Mouse (Mus musculus): ENCODE data around the gene Itga11. TPM values are rescaled to one million over a fixed set of nuclear protein-coding genes. Genes with fewer than 3 reads are reported as not detected.
"Not testable (repeated sequence)": the region's sequence is repeated elsewhere in the genome, so short reads cannot be mapped to it uniquely, and the experiment has no call there.

Itga11 gene
- polyA plus RNA-seq, 1 experiment from 2014 or later = 0.05 TPM

- no peak for DNase-seq
Measured at GRCm38 (mm10) chr9:62816323-62817098, 138.9 kb downstream of the Itga11 start.

DNA sequence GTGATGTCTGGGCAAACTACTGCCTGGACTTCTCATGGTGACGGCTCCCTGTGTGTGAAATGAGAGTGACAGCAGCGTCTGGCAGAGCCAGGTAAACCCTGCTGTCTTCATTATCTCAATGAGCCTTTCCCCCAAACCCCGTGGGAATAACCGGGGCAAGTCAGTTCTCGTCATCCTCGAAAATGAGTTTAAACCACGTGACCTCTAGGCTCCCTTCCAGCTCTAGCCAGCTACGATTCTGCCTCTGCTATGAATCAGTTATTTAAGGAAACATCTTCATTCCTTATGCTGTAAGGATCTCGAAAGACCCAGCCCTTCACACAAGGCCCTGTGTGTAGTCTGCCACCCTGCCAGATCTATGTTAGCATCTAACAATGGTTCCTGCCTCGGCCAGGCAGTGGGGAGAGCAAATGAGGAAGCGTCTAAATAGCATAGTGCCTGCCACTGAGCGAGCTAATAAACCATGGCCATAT is 139.5 kb downstream of the Itga11 start:
- WGBS (ENCODE audit: insufficient replicate concordance) = 53% methylated on average over 12 of the region's 12 CpGs
- H3K27me3 ChIP-seq (ENCODE audit: insufficient read depth, low read length) = no peaks in the 10 kb centered on the region
- no peaks in the 10 kb centered on the region for H3K9me3 ChIP-seq (ENCODE audit: low read length)
- ATAC-seq (no peak), DNase-seq (no peak)
- H3K4me3 ChIP-seq (ENCODE audit: low read depth, low read length) = no peak overlapping the region
- peaks cover 18% of the 10 kb centered on the region for H3K4me1 ChIP-seq (ENCODE audit: insufficient read depth)
- TF ChIP-seq EP300 (IDR thresholded peaks at IDR 0.05; ENCODE audit: low read depth) = no peak
- no peak for TF ChIP-seq CTCF (IDR thresholded peaks at IDR 0.05; ENCODE audit: low read depth)
- no peak overlapping the region for H3K4me2 ChIP-seq (ENCODE audit: low read depth, low read length)
- no peaks in the 10 kb centered on the region for H3K36me3 ChIP-seq (replicated peaks; ENCODE audit: insufficient read depth, low read length)
- no peak overlapping the region for H3K27ac ChIP-seq (ENCODE audit: low read depth)
- H3K9ac ChIP-seq (replicated peaks) = no peak overlapping the region

More at GRCm38 (mm10) chr9:62816323-62817098, 138.9 kb downstream of the Itga11 start:
- H3K27ac ChIP-seq (ENCODE audit: low read depth) = no peak overlapping the region
- no peak overlapping the region for H3K4me2 ChIP-seq (ENCODE audit: low read depth, low read length)
- H3K4me1 ChIP-seq (ENCODE audit: insufficient read depth) = peaks cover 20% of the 10 kb centered on the region
- no peak overlapping the region for H3K4me3 ChIP-seq (ENCODE audit: low read depth, low read length)
- TF ChIP-seq CTCF (IDR thresholded peaks at IDR 0.05; ENCODE audit: low read depth) (no peak), EP300 (IDR thresholded peaks at IDR 0.05; ENCODE audit: low read depth) (no peak)
- no peak overlapping the region for H3K9ac ChIP-seq (replicated peaks)
- no peaks in the 10 kb centered on the region for H3K27me3 ChIP-seq (ENCODE audit: insufficient read depth, low read length)
- no peaks in the 10 kb centered on the region for H3K9me3 ChIP-seq (ENCODE audit: low read length)
- ATAC-seq = no peak
- WGBS (ENCODE audit: insufficient replicate concordance) = 77% methylated on average over 9 of the region's 9 CpGs
- no peaks in the 10 kb centered on the region for H3K36me3 ChIP-seq (replicated peaks; ENCODE audit: insufficient read depth, low read length)

DNA sequence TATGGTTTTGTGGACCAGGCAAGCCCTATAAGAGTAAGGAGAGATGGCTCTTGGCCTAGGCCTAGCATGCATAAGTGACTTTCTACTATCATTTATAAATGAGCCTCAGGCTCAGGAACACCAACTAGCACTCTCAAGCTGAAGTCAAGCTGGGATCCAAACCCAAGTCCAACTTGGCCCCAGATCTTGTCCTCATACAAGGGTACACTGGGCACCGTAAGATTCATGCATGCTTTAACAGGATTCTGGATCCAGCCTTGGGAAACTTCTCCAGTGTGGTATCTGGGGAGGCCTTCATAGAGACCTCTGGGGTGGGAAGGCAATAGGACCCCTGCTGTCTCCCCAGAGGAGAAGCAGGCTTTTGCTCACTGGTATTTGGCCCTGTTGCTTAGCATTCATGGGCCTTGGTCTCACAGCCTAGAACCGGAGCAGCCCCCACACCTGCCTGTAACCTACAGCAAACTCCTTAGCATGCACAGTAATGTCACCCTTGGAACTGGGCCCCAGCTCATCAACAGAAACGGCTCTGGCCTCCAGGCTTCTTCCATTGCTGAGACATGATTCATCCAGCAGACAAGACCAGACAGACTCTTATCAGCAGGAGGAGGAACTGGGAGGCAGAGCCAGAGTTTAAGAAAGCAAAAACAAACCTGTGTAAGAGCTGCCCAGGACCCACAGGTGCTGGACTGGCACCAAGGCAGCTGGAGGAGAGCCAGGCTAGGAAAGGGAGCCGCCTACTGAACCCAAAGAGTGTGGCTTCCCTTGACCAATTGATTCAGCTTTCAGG is 140.4 kb downstream of the Itga11 start:
- TF ChIP-seq EP300 (IDR thresholded peaks at IDR 0.05; ENCODE audit: low read depth) (no peak), CTCF (IDR thresholded peaks at IDR 0.05; ENCODE audit: low read depth) (no peak)
- 59% methylated on average over 4 of the region's 4 CpGs for WGBS (ENCODE audit: insufficient replicate concordance)
- peaks cover 12% of the 10 kb centered on the region for H3K4me1 ChIP-seq (ENCODE audit: insufficient read depth)
- no peak overlapping the region for H3K4me2 ChIP-seq (ENCODE audit: low read depth, low read length)
- no peak overlapping the region for H3K4me3 ChIP-seq (ENCODE audit: low read depth, low read length)
- no peak overlapping the region for H3K9ac ChIP-seq (replicated peaks)
- H3K9me3 ChIP-seq (ENCODE audit: low read length) = no peaks in the 10 kb centered on the region
- no peaks in the 10 kb centered on the region for H3K36me3 ChIP-seq (replicated peaks; ENCODE audit: insufficient read depth, low read length)
- H3K27me3 ChIP-seq (ENCODE audit: insufficient read depth, low read length) = no peaks in the 10 kb centered on the region
- peak; percentile 63 for DNase-seq
- ATAC-seq = peak; percentile 73
- H3K27ac ChIP-seq (ENCODE audit: low read depth) = no peak overlapping the region

DNA sequence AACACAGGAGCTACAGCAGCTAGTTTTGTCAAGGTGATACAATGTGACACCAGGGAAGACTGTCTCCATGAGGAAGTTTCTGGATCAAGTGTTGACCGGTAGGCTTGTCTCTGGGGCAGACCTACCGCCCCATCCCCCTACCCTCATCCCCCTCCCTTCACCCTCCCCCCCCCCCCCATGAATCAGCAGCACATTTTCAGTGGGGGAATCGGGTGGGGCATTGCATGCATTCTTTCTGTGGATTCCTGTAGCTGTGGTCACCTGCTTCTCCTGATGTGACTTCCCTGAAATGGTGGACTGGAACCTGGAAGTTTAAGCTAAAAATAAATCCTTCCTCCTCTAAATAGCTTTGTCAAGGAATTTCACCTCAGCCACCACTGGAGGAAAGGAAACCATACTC is 141.9 kb downstream of the Itga11 start:
- Histone ChIP-seq H3K27ac (ENCODE audit: low read depth) (no peak overlapping the region), H3K4me2 (ENCODE audit: low read depth, low read length) (no peak overlapping the region), H3K4me1 (ENCODE audit: insufficient read depth) (peaks cover 11% of the 10 kb centered on the region), H3K9me3 (ENCODE audit: low read length) (no peaks in the 10 kb centered on the region), H3K4me3 (ENCODE audit: low read depth, low read length) (no peak overlapping the region), H3K9ac (replicated peaks) (no peak overlapping the region), H3K36me3 (replicated peaks; ENCODE audit: insufficient read depth, low read length) (no peaks in the 10 kb centered on the region), H3K27me3 (ENCODE audit: insufficient read depth, low read length) (no peaks in the 10 kb centered on the region)
- DNase-seq (no peak), ATAC-seq (no peak)
- WGBS (ENCODE audit: insufficient replicate concordance) = 53% methylated on average over 3 of the region's 3 CpGs
- TF ChIP-seq CTCF (IDR thresholded peaks at IDR 0.05; ENCODE audit: low read depth) (no peak), EP300 (IDR thresholded peaks at IDR 0.05; ENCODE audit: low read depth) (no peak)

DNA sequence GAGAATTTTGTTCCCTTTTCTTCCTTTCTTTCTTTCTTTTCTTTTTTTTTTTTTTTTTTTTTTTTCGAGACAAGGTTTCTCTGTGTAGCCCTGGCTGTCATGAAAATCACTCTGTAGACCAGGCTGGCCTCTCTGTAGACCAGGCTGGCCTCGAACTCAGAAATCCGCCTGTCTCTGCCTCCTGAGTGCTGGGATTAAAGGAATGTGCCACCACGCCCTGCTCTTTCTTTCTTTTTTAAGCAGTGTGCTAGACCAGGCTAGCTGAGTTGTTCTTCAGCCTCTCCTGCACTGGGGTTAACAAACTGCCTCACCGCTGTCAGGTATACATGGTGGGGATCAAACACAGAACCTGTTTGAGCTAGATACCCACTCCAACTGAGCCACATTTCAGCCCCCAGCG is 142.3 kb downstream of the Itga11 start:
- not testable (repeated sequence) for ATAC-seq; H3K4me3 ChIP-seq (ENCODE audit: low read depth, low read length); H3K27me3 ChIP-seq (ENCODE audit: insufficient read depth, low read length); H3K27ac ChIP-seq (ENCODE audit: low read depth); H3K4me1 ChIP-seq (ENCODE audit: insufficient read depth); H3K36me3 ChIP-seq (replicated peaks; ENCODE audit: insufficient read depth, low read length); H3K9ac ChIP-seq (replicated peaks); H3K9me3 ChIP-seq (ENCODE audit: low read length); H3K4me2 ChIP-seq (ENCODE audit: low read depth, low read length); DNase-seq
- 73% methylated on average over 6 of the region's 6 CpGs for WGBS (ENCODE audit: insufficient replicate concordance)

- Histone ChIP-seq H3K4me1 (ENCODE audit: insufficient read depth) (peaks cover 6% of the 10 kb centered on the region), H3K4me3 (ENCODE audit: low read depth, low read length) (no peak overlapping the region), H3K27me3 (ENCODE audit: insufficient read depth, low read length) (no peaks in the 10 kb centered on the region), H3K36me3 (replicated peaks; ENCODE audit: insufficient read depth, low read length) (no peaks in the 10 kb centered on the region), H3K9ac (replicated peaks) (no peak overlapping the region), H3K9me3 (ENCODE audit: low read length) (no peaks in the 10 kb centered on the region), H3K4me2 (ENCODE audit: low read depth, low read length) (no peak overlapping the region), H3K27ac (ENCODE audit: low read depth) (no peak overlapping the region)
- ATAC-seq (no peak), DNase-seq (no peak)
- TF ChIP-seq EP300 (IDR thresholded peaks at IDR 0.05; ENCODE audit: low read depth) (no peak), CTCF (IDR thresholded peaks at IDR 0.05; ENCODE audit: low read depth) (no peak)
- WGBS (ENCODE audit: insufficient replicate concordance) = 79% methylated on average over 6 of the region's 6 CpGs
Measured at GRCm38 (mm10) chr9:62820829-62821228, 143.2 kb downstream of the Itga11 start.

Data from liver, postnatal 0 days (tissue).